Mouse (Mus musculus) G1E (cell line): ENCODE data around the gene Zfp874a.

Experiments used
- CTCF ChIP-seq: IDR thresholded peaks from 2 replicates; pipeline ENCODE4 v1.5.1; 2012; ENCODE audit warnings: low read depth, low read length, inconsistent platforms, mixed read lengths
- GATA1 ChIP-seq: IDR thresholded peaks from 2 replicates; pipeline ENCODE4 v1.6.1; 2012; ENCODE audit warnings: borderline replicate concordance, low read length, inconsistent platforms, mixed read lengths

- no peak for TF ChIP-seq CTCF
- TF ChIP-seq GATA1, result no peak
These were observed 49.5 kb upstream of the Zfp874a start for GRCm38 (mm10) chr13:67500908-67501307.
